37 mouse cellular contexts compared by ENCODE assay signal in genomic region chr3:36516196-36516595, GRCm38 (mm10). TPM values are rescaled to one million over a fixed set of nuclear protein-coding genes. Genes with fewer than 3 reads are reported as not detected.
DNase-seq lines count a peak whose midpoint lies in the region; TF ChIP-seq lines count a peak whose summit lies in the region.
"Had no signal": no experiment of that assay in that cellular context is flagged by ENCODE, and none has a peak within 500 bp of the region (broad histone marks: within the 10 kb centered on the region; RNA-seq: fewer than 3 reads in every experiment).

No protein-coding gene starts in this region.

- no peak overlapping the region for H3K27ac ChIP-seq in heart, embryonic 10.5 days
- no peak overlapping the region for H3K27ac ChIP-seq in heart, adult 2 months
- H3K27ac ChIP-seq: embryonic facial prominence, embryonic 12.5 days; gastrocnemius, adult 2 months; heart, embryonic 15.5 days; hindbrain, embryonic 12.5 days; hindbrain, postnatal 0 days; intestine, embryonic 15.5 days; layer of hippocampus, adult 2 months; limb, embryonic 12.5 days; liver, embryonic 15.5 days; midbrain, embryonic 10.5 days; midbrain, embryonic 15.5 days; neural tube, embryonic 15.5 days had no signal

- H3K9ac ChIP-seq in heart, adult 2 months (ENCODE audit: low read depth, low read length) = no peak overlapping the region
- H3K9ac ChIP-seq: embryonic facial prominence, embryonic 12.5 days; heart, embryonic 15.5 days; hindbrain, embryonic 12.5 days; intestine, embryonic 15.5 days; limb, embryonic 12.5 days; liver, embryonic 15.5 days; lung, embryonic 14.5 days; midbrain, embryonic 15.5 days; neural tube, embryonic 15.5 days had no signal

- H3K4me3 ChIP-seq in heart, embryonic 10.5 days = no peak overlapping the region
- H3K4me3 ChIP-seq in heart, adult 2 months = no peak overlapping the region
- H3K4me3 ChIP-seq: embryonic facial prominence, embryonic 12.5 days; gastrocnemius, adult 2 months; heart, embryonic 15.5 days; hindbrain, embryonic 12.5 days; intestine, embryonic 15.5 days; layer of hippocampus, adult 2 months; limb, embryonic 12.5 days; liver, embryonic 15.5 days; midbrain, embryonic 10.5 days; midbrain, embryonic 15.5 days; neural tube, embryonic 15.5 days had no signal

- TF ChIP-seq CTCF in heart, adult 2 months (IDR thresholded peaks at IDR 0.05) = no peak

- peaks cover 27% of the 10 kb centered on the region for H3K27me3 ChIP-seq in heart, embryonic 10.5 days (ENCODE audit: insufficient read depth, poor library complexity, severe bottlenecking)
- peaks cover under 1% of the 10 kb centered on the region; the same call in 1 of the 2 replicates for H3K27me3 ChIP-seq in heart, adult 2 months (ENCODE audit: control insufficient read depth, insufficient read depth, low read length)

- no peaks in the 10 kb centered on the region for H3K36me3 ChIP-seq in heart, embryonic 10.5 days
- H3K36me3 ChIP-seq in heart, adult 2 months (ENCODE audit: control insufficient read depth, insufficient read depth, low read length) = no peaks in the 10 kb centered on the region
- H3K36me3 ChIP-seq: embryonic facial prominence, embryonic 12.5 days; heart, embryonic 15.5 days; hindbrain, embryonic 12.5 days; intestine, embryonic 15.5 days; limb, embryonic 12.5 days; liver, embryonic 15.5 days; midbrain, embryonic 10.5 days; midbrain, embryonic 15.5 days; neural tube, embryonic 15.5 days had no signal

- no peak for TF ChIP-seq POLR2A in heart, adult 2 months (IDR thresholded peaks at IDR 0.05; ENCODE audit: insufficient read depth, low read depth, low read length)

- no peaks in the 10 kb centered on the region for H3K4me1 ChIP-seq in heart, embryonic 10.5 days
- no peaks in the 10 kb centered on the region for H3K4me1 ChIP-seq in heart, adult 2 months (ENCODE audit: control insufficient read depth, insufficient read depth, low read length)
- H3K4me1 ChIP-seq: liver, embryonic 15.5 days had no signal

- intact Hi-C loops in heart, adult 2 months (cut with DNase I) = no loop called here

- H3K79me2 ChIP-seq in heart, adult 2 months (replicated peaks; ENCODE audit: control insufficient read depth, insufficient read depth, low read length) = no peaks in the 10 kb centered on the region

- peak; percentile 45 for DNase-seq in heart, embryonic 10.5 days (ENCODE audit: low spot score)
- no peak for DNase-seq in heart, adult 2 months
- peak; percentile 61 to 63 for DNase-seq in right cerebral cortex, adult 2 months (ENCODE audit: low spot score in 2 of 2)
- DNase-seq in right cerebral cortex, postnatal 14 days = no peak
- DNase-seq in frontal cortex, postnatal 36 days (ENCODE audit: low spot score in 2 of 2) = peak; percentile 60 to 83
- peak; percentile 48 to 86 for DNase-seq in right cerebral cortex, postnatal 36 days (ENCODE audit: low spot score in 2 of 2)
- no peak for DNase-seq in thymus, postnatal 14 days
- no peak for DNase-seq in gastrocnemius, postnatal 25 days
- DNase-seq: adrenal gland, postnatal 10 days; B cell, adult 2 months; cerebellum, adult 11 months; cerebellum, adult 9-10 months; cerebellum, postnatal 36 days; embryo, embryonic 11 days; gastrocnemius, adult 2 months; heart, postnatal 36 days; kidney, adult 2 months; kidney, postnatal 36 days; lung, embryonic 14.5 days; lung, postnatal 14 days had no signal

- 85% methylated on average over 9 of the region's 9 CpGs for WGBS in heart, embryonic 10.5 days
- 74% methylated on average over 9 of the region's 9 CpGs for WGBS in heart, adult 2 months

- no peaks in the 10 kb centered on the region for H3K9me3 ChIP-seq in heart, embryonic 10.5 days
- H3K9me3 ChIP-seq: embryonic facial prominence, embryonic 12.5 days; heart, embryonic 15.5 days; hindbrain, embryonic 12.5 days; intestine, embryonic 15.5 days; limb, embryonic 12.5 days; liver, embryonic 15.5 days; midbrain, embryonic 10.5 days; midbrain, embryonic 15.5 days; neural tube, embryonic 15.5 days had no signal

- no peak for TF ChIP-seq EP300 in heart, adult 2 months (IDR thresholded peaks at IDR 0.05; ENCODE audit: insufficient read depth, low read depth, low read length)

RNA-seq across cellular contexts. Expression of gene Gm11549, which starts 5.4 kb away (rescaled TPM):
- not detected in 2 replicates for polyA plus RNA-seq in heart, embryonic 10.5 days (2016; fragmentation: Nextera tagmentation; extraction: Ambion mirVana)
- total RNA-seq in heart, adult 2 months (2021) = not detected
- polyA plus RNA-seq in heart, adult 2 months (2012; rRNA removed) = not detected in 2 replicates
- not detected for total RNA-seq in gastrocnemius, postnatal 25 days (2021)
- total RNA-seq: ES-E14; gastrocnemius, adult 2 months; heart, postnatal 36 days; liver, adult 2 months; megakaryocyte progenitor cell, adult 5-6 weeks had no signal
- polyA plus RNA-seq: activated CD4-positive, CD25-positive, alpha-beta regulatory T cell, adult 4 months; kidney, adult 2 months; kidney, embryonic 16.5 days; liver, adult 2 months; liver, embryonic 15.5 days had no signal

RNA-seq across cellular contexts. Expression of gene Exosc9, which starts 36.2 kb away (rescaled TPM):
- polyA plus RNA-seq in heart, embryonic 10.5 days (2016; fragmentation: Nextera tagmentation; extraction: Ambion mirVana) = 65.2 and 77.8 TPM in 2 replicates
- total RNA-seq in heart, adult 2 months (2021) = 10 to 100 TPM; 15.6 to 16.4 TPM
- polyA plus RNA-seq in heart, adult 2 months (2012; rRNA removed) = 8.2 and 16.1 TPM in 2 replicates
- 10 to 100 TPM; 13.5 to 15.0 TPM for total RNA-seq in gastrocnemius, postnatal 25 days (2021)

RNA-seq across cellular contexts. Expression of gene 1810062G17Rik, which starts 40.5 kb away (rescaled TPM):
- polyA plus RNA-seq in heart, embryonic 10.5 days (2016; fragmentation: Nextera tagmentation; extraction: Ambion mirVana) = 0.90 and 0.93 TPM in 2 replicates
- not detected for total RNA-seq in heart, adult 2 months (2021)
- polyA plus RNA-seq in heart, adult 2 months (2012; rRNA removed) = 0.70 and 0.96 TPM in 2 replicates
- total RNA-seq in gastrocnemius, postnatal 25 days (2021) = not detected
- total RNA-seq: gastrocnemius, adult 2 months; hindbrain, postnatal 0 days; layer of hippocampus, adult 2 months had no signal
- polyA plus RNA-seq: forebrain, embryonic 16.5 days had no signal

RNA-seq across cellular contexts. Expression of gene Anxa5, which starts 40.5 kb away (rescaled TPM):
- 293 and 360 TPM in 2 replicates for polyA plus RNA-seq in heart, embryonic 10.5 days (2016; fragmentation: Nextera tagmentation; extraction: Ambion mirVana)
- 100 to 1,000 TPM; 119 to 131 TPM for total RNA-seq in heart, adult 2 months (2021)
- 202 and 223 TPM in 2 replicates for polyA plus RNA-seq in heart, adult 2 months (2012; rRNA removed)
- total RNA-seq in gastrocnemius, postnatal 25 days (2021) = 10 to 100 TPM; 50.7 to 67.3 TPM

RNA-seq across cellular contexts. Expression of gene Ccna2, which starts 55.8 kb away (rescaled TPM):
- 196 and 199 TPM in 2 replicates for polyA plus RNA-seq in heart, embryonic 10.5 days (2016; fragmentation: Nextera tagmentation; extraction: Ambion mirVana)
- total RNA-seq in heart, adult 2 months (2021) = under 1 TPM; 0.63 to 0.66 TPM
- 0.74 and 1.1 TPM in 2 replicates for polyA plus RNA-seq in heart, adult 2 months (2012; rRNA removed)
- 1 to 10 TPM in 1 of 2 experiments, under 1 TPM in 1; 0.97 to 1.3 TPM for total RNA-seq in gastrocnemius, postnatal 25 days (2021)

Comparison
In these comparisons a context has a peak if more than half of its experiments do, and no peak if none do; other contexts are left out.
1. DNase-seq: peak in heart, embryonic 10.5 days (single experiment), right cerebral cortex, adult 2 months (2 of 2), frontal cortex, postnatal 36 days (2 of 2) and right cerebral cortex, postnatal 36 days (2 of 2); none in heart, adult 2 months (0 of 2), right cerebral cortex, postnatal 14 days (single experiment), thymus, postnatal 14 days (single experiment) and gastrocnemius, postnatal 25 days (single experiment).